Mouse (Mus musculus) hindbrain, embryonic 15.5 days (tissue): ENCODE measurements around the gene Gtpbp4. TPM values are rescaled to one million over a fixed set of nuclear protein-coding genes. Genes with fewer than 3 reads are reported as not detected.
"Not testable (repeated sequence)": the region's sequence is repeated elsewhere in the genome, so short reads cannot be mapped to it uniquely, and the experiment has no call there.

Experiments used
- ATAC-seq: fragments of 200-750 bp; cut with Nextera tagmentation; 2 replicates; pipeline ENCODE4 v1.8.0; 2017; ENCODE audit warnings: low read depth, moderate number of reproducible peaks, moderate TSS enrichment; ENCODE audit not compliant: low FRiP score
- H3K27ac ChIP-seq: fragments of 300-500 bp; sonication (generic); replicated peaks from 2 replicates; pipeline ENCODE4 v1.5.1; 2015; ENCODE audit warnings: mild to moderate bottlenecking, inconsistent platforms
- H3K27me3 ChIP-seq: fragments of 300-500 bp; sonication (generic); 2 replicates; pipeline ENCODE4 v1.6.1; 2015; ENCODE audit warnings: control low read depth, inconsistent platforms
- H3K36me3 ChIP-seq: fragments of 300-500 bp; sonication (generic); 2 replicates; pipeline ENCODE4 v1.6.1; 2015; ENCODE audit warnings: control low read depth, inconsistent platforms
- H3K4me1 ChIP-seq: fragments of 300-500 bp; sonication (generic); replicated peaks from 2 replicates; pipeline ENCODE4 v1.6.1; 2015; ENCODE audit warnings: control low read depth, inconsistent platforms
- H3K4me2 ChIP-seq: fragments of 300-500 bp; sonication (generic); 2 replicates; pipeline ENCODE4 v1.6.1; 2015; ENCODE audit warnings: moderate library complexity, mild to moderate bottlenecking, inconsistent platforms
- H3K4me3 ChIP-seq: fragments of 300-500 bp; sonication (generic); 2 replicates; pipeline ENCODE4 v1.5.1; 2015; ENCODE audit warnings: mild to moderate bottlenecking, inconsistent platforms
- H3K9ac ChIP-seq: fragments of 300-500 bp; sonication (generic); 2 replicates; pipeline ENCODE4 v1.6.1; 2015; ENCODE audit warnings: inconsistent platforms
- H3K9me3 ChIP-seq: fragments of 300-500 bp; sonication (generic); 2 replicates; pipeline ENCODE4 v1.6.1; 2016; ENCODE audit warnings: control low read depth, inconsistent platforms
- WGBS: fragments of 180-500 bp; shearing (Covaris S2); methylation state at CpG from one replicate; pipeline ENCODE4 v1.1.7; 2015; 5-methylcytosine and 5-hydroxymethylcytosine counted together
- polyA plus RNA-seq: library from polyadenylated mRNA; unstranded; fragments of >200 nt; fragmentation: Nextera tagmentation; extraction: Ambion mirVana; gene quantifications from 2 replicates; pipeline ENCODE4 v1.2.1, GENCODE M21; 2015

Gtpbp4 gene
- polyA plus RNA-seq, 1 experiment from 2014 or later, result 61.0 TPM

DNA sequence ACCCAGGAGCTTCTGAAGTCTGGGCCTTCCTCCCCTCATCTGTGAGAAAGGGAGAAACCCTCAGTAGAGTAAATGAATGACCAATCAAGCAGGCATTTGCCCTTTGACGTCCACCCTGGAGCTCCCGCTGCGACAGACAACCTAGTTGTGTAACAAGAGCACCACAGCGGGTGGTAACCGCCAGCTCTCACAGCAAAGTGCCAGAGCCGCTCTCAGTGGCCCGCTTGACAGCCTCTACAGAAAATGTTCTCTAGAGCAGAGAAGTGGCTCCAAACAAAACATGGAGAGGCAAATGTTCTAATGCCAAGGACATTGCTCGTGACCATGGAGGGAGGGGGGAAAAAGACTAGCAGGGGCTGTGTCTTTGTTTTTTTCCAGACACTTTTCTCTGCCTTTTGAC is 21.3 kb upstream of the Gtpbp4 start:
- Histone ChIP-seq H3K36me3 (no peaks in the 10 kb centered on the region), H3K9ac (no peak overlapping the region), H3K9me3 (no peaks in the 10 kb centered on the region), H3K27ac (no peak overlapping the region), H3K27me3 (no peaks in the 10 kb centered on the region), H3K4me3 (no peak overlapping the region), H3K4me1 (no peaks in the 10 kb centered on the region), H3K4me2 (no peak overlapping the region)
- no peak for ATAC-seq
- WGBS, result 4% methylated on average over 8 of the region's 8 CpGs

- Histone ChIP-seq H3K27ac (no peak overlapping the region), H3K4me2 (no peak overlapping the region), H3K4me1 (no peaks in the 10 kb centered on the region), H3K9me3 (no peaks in the 10 kb centered on the region), H3K27me3 (no peaks in the 10 kb centered on the region), H3K4me3 (no peak overlapping the region), H3K9ac (no peak overlapping the region), H3K36me3 (no peaks in the 10 kb centered on the region)
- WGBS, result 51% methylated on average over 3 of the region's 3 CpGs
- ATAC-seq, result no peak
Observed at GRCm38 (mm10) chr13:9014431-9014830, 18.5 kb upstream of the Gtpbp4 start.

DNA sequence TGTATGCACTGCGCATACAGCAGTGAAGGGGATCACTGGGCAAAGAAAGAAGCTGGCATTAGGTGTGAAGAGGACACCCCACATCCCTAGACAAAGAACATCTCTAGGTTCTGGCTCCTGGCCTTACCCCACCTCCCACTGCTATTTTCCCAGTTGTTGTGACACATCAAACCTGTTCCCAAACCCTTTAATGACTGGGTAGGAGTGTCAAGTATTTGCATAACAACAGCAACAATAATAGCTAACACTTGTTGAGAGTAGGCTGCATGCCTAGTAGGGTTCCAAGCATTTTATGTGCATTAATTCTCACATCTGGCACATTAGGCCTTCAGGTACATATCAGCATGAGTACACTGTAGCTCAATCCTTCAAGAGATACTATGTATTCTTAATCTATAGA is 17.6 kb upstream of the Gtpbp4 start:
- no peak overlapping the region for H3K4me2 ChIP-seq
- ATAC-seq, result no peak
- H3K27me3 ChIP-seq, result no peaks in the 10 kb centered on the region
- no peak overlapping the region for H3K27ac ChIP-seq
- WGBS, result 76% methylated on average over 1 of the region's 1 CpGs
- no peaks in the 10 kb centered on the region for H3K36me3 ChIP-seq
- no peaks in the 10 kb centered on the region for H3K9me3 ChIP-seq
- H3K9ac ChIP-seq, result no peak overlapping the region
- no peaks in the 10 kb centered on the region for H3K4me1 ChIP-seq
- H3K4me3 ChIP-seq, result no peak overlapping the region

- Histone ChIP-seq H3K4me3 (no peak overlapping the region), H3K36me3 (no peaks in the 10 kb centered on the region), H3K4me2 (no peak overlapping the region), H3K9me3 (no peaks in the 10 kb centered on the region), H3K27me3 (no peaks in the 10 kb centered on the region), H3K9ac (no peak overlapping the region), H3K4me1 (no peaks in the 10 kb centered on the region), H3K27ac (no peak overlapping the region)
- ATAC-seq, result no peak
- 54% methylated on average over 12 of the region's 12 CpGs for WGBS
Observed at GRCm38 (mm10) chr13:9011596-9012350, 15.9 kb upstream of the Gtpbp4 start.

DNA sequence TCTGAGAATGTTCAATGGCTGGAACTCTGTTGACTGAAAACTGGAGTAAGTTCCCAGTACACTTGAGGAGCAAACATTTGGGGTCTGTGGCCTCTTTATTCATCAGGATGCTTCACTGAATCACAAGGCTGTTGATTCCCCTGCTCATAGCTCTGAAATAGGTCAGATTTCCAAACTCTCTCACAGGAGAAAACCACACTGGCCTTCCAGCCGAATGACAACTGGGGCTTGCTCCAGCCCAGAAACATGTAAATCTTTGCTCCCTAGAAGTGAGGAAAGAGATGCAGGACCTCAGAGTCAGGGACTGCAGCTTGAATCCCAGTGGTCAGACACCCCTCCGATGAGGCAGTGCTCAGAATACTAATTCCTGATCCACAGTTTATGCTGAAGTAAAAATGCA is 7.4 kb upstream of the Gtpbp4 start:
- no peaks in the 10 kb centered on the region for H3K27me3 ChIP-seq
- WGBS, result 83% methylated on average over 2 of the region's 2 CpGs

GRCm38 (mm10) chr13:8999464-8999863 is 3.6 kb upstream of the Gtpbp4 start:
- H3K4me2 ChIP-seq, result no peak overlapping the region
- no peak overlapping the region for H3K9ac ChIP-seq
- H3K4me3 ChIP-seq, result no peak overlapping the region
- H3K27me3 ChIP-seq, result no peaks in the 10 kb centered on the region
- H3K9me3 ChIP-seq, result no peaks in the 10 kb centered on the region
- no peak overlapping the region for H3K27ac ChIP-seq
- no peak for ATAC-seq
- H3K36me3 ChIP-seq, result no peaks in the 10 kb centered on the region
- 87% methylated on average over 8 of the region's 8 CpGs for WGBS
- H3K4me1 ChIP-seq, result peaks cover 13% of the 10 kb centered on the region

More for the DNA sequence above, 7.4 kb upstream of the Gtpbp4 start:
- Histone ChIP-seq H3K9ac (no peak overlapping the region), H3K4me1 (no peaks in the 10 kb centered on the region), H3K4me2 (no peak overlapping the region), H3K36me3 (no peaks in the 10 kb centered on the region), H3K4me3 (no peak overlapping the region), H3K9me3 (no peaks in the 10 kb centered on the region), H3K27ac (no peak overlapping the region)
- ATAC-seq, result no peak

DNA sequence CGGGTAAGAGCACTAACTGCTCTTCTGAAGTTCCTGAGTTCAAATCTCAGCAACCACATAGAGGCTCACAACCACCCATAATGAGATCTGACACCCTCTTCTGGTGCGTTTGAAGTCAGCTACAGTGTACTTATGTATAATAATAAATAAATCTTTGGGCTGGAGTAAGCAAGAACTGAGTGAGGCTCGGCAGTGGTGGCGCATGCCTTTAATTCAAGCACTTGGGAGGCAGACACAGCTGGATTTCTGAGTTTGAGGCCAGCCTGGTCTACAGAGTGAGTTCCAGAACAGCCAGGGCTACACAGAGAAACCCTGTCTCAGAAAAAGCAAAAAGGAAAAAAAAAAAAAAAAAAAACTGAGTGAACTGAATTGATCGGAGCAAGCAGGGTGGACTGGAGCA is 1.3 kb upstream of the Gtpbp4 start:
- not testable (repeated sequence) for H3K9me3 ChIP-seq, H3K4me3 ChIP-seq, ATAC-seq, H3K9ac ChIP-seq, H3K27me3 ChIP-seq, H3K27ac ChIP-seq, H3K4me2 ChIP-seq, H3K36me3 ChIP-seq
- WGBS, result 85% methylated on average over 5 of the region's 5 CpGs
- H3K4me1 ChIP-seq, result peaks cover 21% of the 10 kb centered on the region

- Histone ChIP-seq H3K4me3 (peak overlapping the region; percentile 93), H3K4me1 (peaks cover 21% of the 10 kb centered on the region), H3K9ac (peak overlapping the region; percentile 81), H3K36me3 (peaks cover 1% of the 10 kb centered on the region; the same call in 1 of the 2 replicates), H3K27ac (peak overlapping the region; percentile 93), H3K9me3 (no peaks in the 10 kb centered on the region), H3K27me3 (no peaks in the 10 kb centered on the region), H3K4me2 (peak overlapping the region; percentile 67)
- peak; percentile 87 for ATAC-seq
- 4% methylated on average over 33 of the region's 33 CpGs for WGBS
Observed at GRCm38 (mm10) chr13:8995159-8995989, 509 bp downstream of the Gtpbp4 start.

GRCm38 (mm10) chr13:8992231-8992630 is 3.7 kb downstream of the Gtpbp4 start:
- 96% methylated on average over 6 of the region's 6 CpGs for WGBS
- no peaks in the 10 kb centered on the region for H3K9me3 ChIP-seq
- H3K27ac ChIP-seq, result no peak overlapping the region
- no peaks in the 10 kb centered on the region for H3K27me3 ChIP-seq
- peaks cover 21% of the 10 kb centered on the region for H3K4me1 ChIP-seq
- ATAC-seq, result no peak
- H3K36me3 ChIP-seq, result peaks cover 28% of the 10 kb centered on the region
- no peak overlapping the region for H3K4me3 ChIP-seq
- H3K9ac ChIP-seq, result no peak overlapping the region
- no peak overlapping the region for H3K4me2 ChIP-seq

GRCm38 (mm10) chr13:8972972-8973371 is 22.9 kb downstream of the Gtpbp4 start:
- H3K4me3 ChIP-seq, result no peak overlapping the region
- H3K9ac ChIP-seq, result no peak overlapping the region
- peaks cover 82% of the 10 kb centered on the region for H3K36me3 ChIP-seq
- no peak overlapping the region for H3K27ac ChIP-seq
- no peaks in the 10 kb centered on the region for H3K4me1 ChIP-seq
- no peaks in the 10 kb centered on the region for H3K27me3 ChIP-seq
- no peak for ATAC-seq
- no peak overlapping the region for H3K4me2 ChIP-seq
- WGBS, result 99% methylated on average over 3 of the region's 3 CpGs
- H3K9me3 ChIP-seq, result no peaks in the 10 kb centered on the region

- no peaks in the 10 kb centered on the region for H3K9me3 ChIP-seq
- no peak overlapping the region for H3K4me2 ChIP-seq
- ATAC-seq, result no peak
- H3K4me1 ChIP-seq, result no peaks in the 10 kb centered on the region
- no peak overlapping the region for H3K4me3 ChIP-seq
- H3K27ac ChIP-seq, result no peak overlapping the region
- H3K9ac ChIP-seq, result no peak overlapping the region
- H3K27me3 ChIP-seq, result no peaks in the 10 kb centered on the region
- peaks cover 82% of the 10 kb centered on the region for H3K36me3 ChIP-seq
Observed at GRCm38 (mm10) chr13:8972369-8972768, 23.5 kb downstream of the Gtpbp4 start.

- no peaks in the 10 kb centered on the region for H3K27me3 ChIP-seq
- ATAC-seq, result no peak
- no peak overlapping the region for H3K4me3 ChIP-seq
- no peak overlapping the region for H3K4me2 ChIP-seq
- WGBS, result 95% methylated on average over 8 of the region's 8 CpGs
- no peak overlapping the region for H3K27ac ChIP-seq
- no peaks in the 10 kb centered on the region for H3K9me3 ChIP-seq
- H3K9ac ChIP-seq, result no peak overlapping the region
- H3K4me1 ChIP-seq, result no peaks in the 10 kb centered on the region
- H3K36me3 ChIP-seq, result peaks cover 36% of the 10 kb centered on the region
Observed at GRCm38 (mm10) chr13:8967742-8968141, 28.1 kb downstream of the Gtpbp4 start.
